Mouse (Mus musculus) naive thymus-derived CD4-positive, alpha-beta T cell, adult 2 months (primary cell): ENCODE data around the gene Kcnk3.

Source experiments
- DNase-seq: peaks from one replicate; pipeline ENCODE4 v3.0.0-alpha.2; 2011; ENCODE audit warnings: low read depth

Gene Kcnk3

DNA sequence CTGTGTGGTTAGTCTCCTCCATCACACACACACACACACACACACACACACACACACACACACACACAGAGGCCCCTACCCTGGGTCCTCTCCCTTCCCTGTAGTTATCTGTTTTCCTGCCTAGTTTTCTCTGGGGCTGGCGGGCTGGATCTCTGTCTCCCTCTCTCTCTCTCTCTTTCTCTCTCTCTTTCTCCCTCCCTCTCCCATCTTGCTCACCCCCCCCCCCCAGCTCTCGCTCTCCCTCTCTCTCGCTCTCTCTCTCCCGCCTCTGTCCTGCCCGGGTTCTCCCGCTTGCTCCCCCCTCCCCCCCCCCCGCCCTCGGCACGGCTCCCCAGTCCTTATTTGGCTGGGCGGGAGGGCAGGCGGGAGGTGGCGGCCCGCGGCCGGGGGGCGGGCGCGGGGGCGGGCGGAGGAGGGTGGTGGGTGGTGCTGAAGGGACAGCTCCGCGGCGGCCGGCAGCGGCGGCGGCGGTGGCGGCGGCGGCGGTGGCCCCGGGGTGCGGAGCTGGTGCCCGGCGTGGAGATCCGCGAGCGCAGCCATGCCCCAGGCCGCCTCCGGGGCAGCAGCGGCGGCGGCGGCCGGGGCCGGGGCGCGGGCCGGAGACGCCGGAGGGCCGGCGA, at the start of gene Kcnk3:
TSS of gene Kcnk3 (plus strand) at position 490 of the 620 bp plus-strand sequence.
- DNase-seq = no peak

GRCm38 (mm10) chr5:30545698-30546097, 42.3 kb upstream of the Kcnk3 start, which contains the start of gene Cib4:
Gene Cib4 (minus strand): TSS chr5:30545836.
- no peak for DNase-seq

GRCm38 (mm10) chr5:30548681-30549080, 39.3 kb upstream of the Kcnk3 start:
- DNase-seq = no peak

- no peak for DNase-seq
Measured at GRCm38 (mm10) chr5:30550334-30551021, 37.5 kb upstream of the Kcnk3 start.

DNA sequence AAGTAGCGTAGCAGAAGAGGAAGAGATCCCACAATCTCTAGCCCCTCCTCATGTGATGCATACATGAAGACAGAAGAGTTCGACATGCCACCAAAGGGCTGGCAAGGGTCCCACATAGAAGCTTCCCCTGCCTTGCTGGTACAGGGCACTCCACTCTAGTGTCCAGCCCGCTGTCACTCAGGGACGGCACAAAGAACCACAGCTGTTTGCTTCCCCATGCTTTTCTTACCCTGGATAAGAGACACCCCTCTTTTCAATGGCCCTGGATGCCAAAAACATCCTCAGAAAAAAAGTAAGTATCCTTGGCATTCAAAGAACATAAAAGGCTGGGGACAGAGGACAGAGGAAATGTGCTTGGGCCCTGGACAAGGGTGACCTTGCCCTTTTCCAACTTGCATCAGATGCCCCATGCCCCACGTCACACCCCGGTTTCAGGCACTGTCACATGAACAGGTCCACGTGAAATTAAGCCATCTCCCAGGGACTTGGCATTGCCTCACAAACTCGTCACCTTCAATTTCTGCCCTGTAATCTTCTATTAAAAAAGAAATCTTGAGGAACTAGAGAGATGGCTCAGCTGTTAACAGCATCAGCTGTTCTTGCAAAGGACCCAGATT, 36.8 kb upstream of the Kcnk3 start:
- no peak for DNase-seq

DNA sequence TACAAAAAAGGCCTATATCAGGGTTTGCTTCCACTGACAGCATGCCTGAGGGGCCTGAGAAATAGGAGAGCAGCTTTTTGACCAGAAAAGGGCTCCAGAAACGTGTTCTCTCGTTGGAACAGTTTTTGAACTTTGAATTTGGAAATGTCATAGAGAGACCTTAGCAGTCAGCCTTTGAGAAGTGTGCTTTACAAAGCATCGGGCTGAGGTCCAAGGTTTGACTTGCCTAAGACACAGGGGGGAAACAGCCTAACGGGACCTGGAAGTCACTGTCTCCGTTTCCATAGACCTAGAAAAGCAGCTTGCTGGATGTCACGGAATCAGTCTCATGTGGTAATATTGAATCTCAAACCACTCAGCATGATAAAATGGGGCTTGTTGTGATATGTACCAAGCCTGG, 36.0 kb upstream of the Kcnk3 start:
- no peak for DNase-seq

DNA sequence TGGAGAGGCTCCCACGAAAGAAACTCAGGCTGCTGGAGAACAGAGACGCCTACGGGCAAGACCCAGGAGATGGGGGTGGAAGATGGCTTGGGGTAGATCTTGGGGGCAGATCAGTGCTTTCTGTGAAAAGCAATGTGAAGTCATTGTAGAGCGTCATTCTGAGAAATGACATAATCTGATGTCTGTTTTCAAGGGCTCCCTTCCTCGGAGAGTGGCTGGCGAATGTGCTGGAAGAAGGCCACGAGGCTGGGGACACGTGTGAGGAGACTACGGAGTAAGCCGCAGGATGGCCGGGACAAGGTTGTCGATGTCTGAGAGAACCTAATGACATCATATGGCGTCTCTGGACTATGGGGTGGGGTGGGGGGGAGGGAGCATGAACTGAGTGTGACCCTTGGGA, 34.0 kb upstream of the Kcnk3 start:
- no peak for DNase-seq

DNA sequence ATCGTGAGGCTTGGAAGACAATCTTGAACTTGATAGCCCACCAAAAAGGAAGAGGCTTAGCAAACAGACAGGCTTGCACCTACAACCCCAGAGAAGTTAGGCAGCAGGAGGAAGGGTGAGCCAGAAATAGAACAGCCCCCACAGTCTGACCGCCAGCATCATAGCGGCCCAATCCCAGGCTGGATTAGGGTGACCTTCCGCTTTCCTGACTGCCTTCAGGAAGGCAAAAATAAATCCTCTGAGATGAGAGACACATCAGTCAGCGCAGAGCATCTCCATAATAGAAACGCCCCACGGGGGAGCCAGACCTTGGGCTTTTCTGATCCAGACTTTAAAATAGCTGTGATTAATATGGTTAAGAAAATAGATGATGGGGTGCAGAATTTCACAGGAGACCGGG, 33.0 kb upstream of the Kcnk3 start:
- no peak for DNase-seq

DNA sequence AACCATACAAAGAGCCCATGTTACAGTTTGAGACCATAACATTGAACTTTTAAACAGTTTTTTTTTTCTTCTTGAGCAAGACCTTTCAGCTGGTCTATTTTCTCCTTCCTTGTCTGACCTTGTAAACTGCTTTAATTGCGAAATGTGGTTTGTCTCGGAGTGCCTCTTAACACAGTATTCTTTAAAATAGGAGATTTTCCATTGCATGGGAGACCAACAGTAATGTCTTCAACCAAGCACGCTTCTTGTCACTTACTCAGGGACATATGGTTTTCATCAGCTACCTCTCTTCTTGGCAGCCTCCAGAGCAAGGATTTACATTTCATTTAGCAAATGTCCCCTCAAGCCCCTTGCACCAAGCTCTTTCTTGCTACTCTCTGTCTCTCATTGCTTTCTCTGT, 31.7 kb upstream of the Kcnk3 start:
- DNase-seq = no peak

- no peak for DNase-seq
Measured at GRCm38 (mm10) chr5:30559421-30559820, 28.5 kb upstream of the Kcnk3 start.

- DNase-seq = no peak
Measured at GRCm38 (mm10) chr5:30559986-30560493, 27.9 kb upstream of the Kcnk3 start.

- DNase-seq = no peak
Measured at GRCm38 (mm10) chr5:30568479-30568878, 19.5 kb upstream of the Kcnk3 start.

DNA sequence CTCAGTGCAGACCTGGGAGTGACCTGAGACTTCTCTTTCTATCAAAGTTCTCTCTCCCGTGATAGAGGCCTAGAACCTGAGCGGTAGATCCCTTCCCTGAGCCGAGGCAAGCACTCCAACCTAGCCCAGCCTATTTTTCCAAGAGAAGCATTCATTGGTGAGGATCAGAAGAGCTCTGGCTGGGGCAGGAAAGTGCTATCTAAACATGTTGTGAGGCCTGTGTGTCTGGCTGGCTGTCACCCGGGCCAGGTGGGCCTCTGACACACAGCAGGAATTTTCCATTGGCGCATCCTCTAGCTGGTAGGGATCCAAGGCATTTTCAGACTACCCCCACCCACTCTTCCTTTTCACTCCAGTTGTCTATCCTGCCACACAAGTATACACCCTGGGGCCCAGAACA, 16.1 kb upstream of the Kcnk3 start:
- no peak for DNase-seq

DNA sequence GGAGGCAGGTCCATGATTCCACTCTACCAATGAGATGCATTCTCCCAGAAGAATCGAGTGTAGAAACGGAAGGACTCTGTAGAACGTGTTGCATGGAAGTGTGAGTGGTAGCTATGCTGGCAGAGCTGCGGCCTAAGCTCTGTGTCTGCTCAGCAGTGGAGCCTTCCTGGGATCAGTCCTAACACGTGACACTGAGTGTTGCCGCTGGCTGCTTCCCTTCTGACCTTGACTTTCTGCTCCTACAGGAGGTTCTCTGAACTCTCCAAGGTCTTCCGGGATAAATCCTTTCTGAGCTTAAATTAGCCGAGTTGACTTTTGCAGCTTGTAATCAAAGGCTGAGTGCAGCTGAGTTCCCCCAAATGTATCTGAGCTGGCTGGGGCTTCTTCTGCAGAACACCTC, 13.6 kb upstream of the Kcnk3 start:
- DNase-seq = no peak

DNA sequence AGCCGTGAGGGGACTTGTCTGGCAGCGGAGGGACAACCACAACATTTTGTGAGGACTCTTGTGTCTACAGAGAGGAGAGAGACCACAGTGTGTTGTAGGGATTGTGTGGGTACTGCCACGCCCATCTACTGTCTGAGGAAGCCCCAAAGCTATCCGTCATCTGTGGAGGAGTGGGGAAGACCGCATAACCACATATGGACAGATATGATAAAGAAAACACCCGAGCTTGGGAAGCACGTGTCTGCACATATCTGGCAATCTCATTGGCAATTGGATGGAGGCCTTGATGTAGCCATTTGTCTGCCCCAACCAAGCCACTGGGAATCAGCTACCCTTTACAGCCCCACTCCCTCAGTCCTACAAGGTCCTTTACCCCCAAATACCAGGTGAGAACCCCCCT, 11.7 kb upstream of the Kcnk3 start:
- no peak for DNase-seq

DNA sequence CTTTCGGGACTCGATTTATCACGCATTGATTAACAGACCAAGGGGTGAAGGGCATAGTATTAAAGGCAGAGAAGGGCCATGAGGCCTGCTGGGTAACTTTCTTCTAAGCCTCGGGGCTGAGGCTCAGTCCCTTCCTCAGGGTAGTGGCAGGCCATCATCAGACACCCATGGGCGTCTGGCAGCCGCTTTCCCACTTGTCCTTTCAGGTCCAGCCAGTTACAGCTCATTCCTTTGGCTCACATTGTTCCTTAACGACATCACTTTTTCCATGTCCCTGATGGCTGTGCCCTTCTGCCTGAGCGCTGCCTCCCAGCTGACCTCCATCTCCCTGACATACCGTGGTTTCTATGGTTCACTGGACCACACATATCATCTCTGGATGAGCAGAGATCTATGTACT, 10.7 kb upstream of the Kcnk3 start:
- DNase-seq = no peak

GRCm38 (mm10) chr5:30577654-30578310, 10.2 kb upstream of the Kcnk3 start:
- no peak for DNase-seq

DNA sequence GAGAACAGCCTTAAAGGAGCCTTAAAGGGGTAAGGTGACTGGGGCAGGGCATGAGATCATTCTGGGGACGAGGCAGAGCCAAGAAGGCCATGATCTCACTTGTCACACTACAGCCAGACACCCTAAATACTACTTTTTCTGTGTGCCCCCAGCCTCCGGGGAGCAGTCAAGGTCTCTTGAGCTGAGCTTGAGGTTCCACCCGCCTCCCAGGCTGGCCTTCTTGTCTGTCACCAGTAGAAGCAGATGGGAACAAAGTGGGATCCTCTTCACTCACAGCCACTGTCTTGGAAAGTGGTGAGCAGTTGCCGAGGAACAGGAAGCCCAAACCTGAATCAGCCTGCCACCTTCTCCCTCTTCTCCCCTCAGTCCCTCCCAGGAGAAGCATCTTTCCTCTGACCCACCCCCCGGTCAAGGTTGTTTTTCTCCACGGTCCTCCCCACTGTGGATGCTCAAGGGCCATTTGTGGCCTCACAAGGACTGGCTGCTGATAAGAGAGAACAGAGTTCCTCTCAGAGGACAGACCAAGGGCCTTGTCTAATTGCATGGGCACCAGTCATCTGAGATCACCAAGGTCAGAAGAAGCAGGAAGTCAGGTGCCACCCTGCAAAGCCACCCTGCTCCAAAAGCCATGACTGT, 9.4 kb upstream of the Kcnk3 start:
- DNase-seq = no peak

- DNase-seq = no peak
Measured at GRCm38 (mm10) chr5:30580725-30581124, 7.2 kb upstream of the Kcnk3 start.

DNA sequence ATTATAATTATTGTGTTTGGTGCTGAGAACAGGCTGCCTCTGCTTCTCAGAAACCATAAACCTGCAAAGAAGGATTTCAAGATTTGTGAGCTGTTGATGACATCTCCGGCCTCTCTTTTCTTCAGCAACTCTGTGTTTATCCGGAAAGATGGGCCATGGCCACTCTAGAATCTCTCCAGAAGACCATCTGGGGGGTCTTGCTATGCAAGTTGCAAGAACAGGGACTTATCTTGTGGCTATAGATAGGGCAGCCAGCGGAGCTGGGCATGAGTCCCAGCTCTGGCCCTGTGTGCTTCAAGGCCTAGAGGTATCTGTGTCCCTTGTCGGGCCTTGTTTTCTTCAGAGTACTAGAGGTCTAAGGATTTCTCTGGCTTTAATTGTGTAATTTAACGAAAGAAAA, 6.0 kb upstream of the Kcnk3 start:
- DNase-seq = no peak

GRCm38 (mm10) chr5:30586616-30587015, 1.4 kb upstream of the Kcnk3 start:
- no peak for DNase-seq

DNA sequence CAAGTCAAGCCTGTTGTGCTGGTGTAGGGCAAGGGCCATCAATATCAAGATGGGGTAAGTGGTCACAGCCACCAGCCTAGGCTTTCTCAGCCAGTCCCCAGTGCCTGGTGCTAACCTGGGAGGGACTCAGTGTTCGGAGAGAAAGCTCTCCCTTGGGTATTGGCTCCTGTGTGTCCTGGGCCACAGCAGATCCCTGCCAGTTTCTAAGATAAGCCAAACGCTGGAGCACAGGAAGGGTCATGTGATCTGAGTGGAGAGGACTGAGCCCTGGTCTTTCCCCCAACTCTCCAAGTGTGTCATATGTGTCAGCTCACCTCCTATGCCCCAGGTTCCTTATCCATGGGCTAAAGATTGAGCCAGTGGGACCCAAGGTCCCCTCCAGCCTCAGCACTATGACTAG, 869 bp upstream of the Kcnk3 start:
- no peak for DNase-seq
